Mouse (Mus musculus): ENCODE results near the gene Hoxc4.

- TF ChIP-seq CHD2 (IDR thresholded peaks at IDR 0.05; ENCODE audit: low read depth, low read length) (no peak), ZC3H11A (IDR thresholded peaks at IDR 0.05; ENCODE audit: borderline replicate concordance, low read depth, low read length) (no peak), MAFK (IDR thresholded peaks at IDR 0.05; ENCODE audit: insufficient read depth, low read depth, low read length) (no peak)
These were observed 3.7 kb upstream of the Hoxc4 start for GRCm38 (mm10) chr15:103015009-103015399.
